Comparison of ENCODE assay signal across 15 mouse cellular contexts in the genomic region with DNA sequence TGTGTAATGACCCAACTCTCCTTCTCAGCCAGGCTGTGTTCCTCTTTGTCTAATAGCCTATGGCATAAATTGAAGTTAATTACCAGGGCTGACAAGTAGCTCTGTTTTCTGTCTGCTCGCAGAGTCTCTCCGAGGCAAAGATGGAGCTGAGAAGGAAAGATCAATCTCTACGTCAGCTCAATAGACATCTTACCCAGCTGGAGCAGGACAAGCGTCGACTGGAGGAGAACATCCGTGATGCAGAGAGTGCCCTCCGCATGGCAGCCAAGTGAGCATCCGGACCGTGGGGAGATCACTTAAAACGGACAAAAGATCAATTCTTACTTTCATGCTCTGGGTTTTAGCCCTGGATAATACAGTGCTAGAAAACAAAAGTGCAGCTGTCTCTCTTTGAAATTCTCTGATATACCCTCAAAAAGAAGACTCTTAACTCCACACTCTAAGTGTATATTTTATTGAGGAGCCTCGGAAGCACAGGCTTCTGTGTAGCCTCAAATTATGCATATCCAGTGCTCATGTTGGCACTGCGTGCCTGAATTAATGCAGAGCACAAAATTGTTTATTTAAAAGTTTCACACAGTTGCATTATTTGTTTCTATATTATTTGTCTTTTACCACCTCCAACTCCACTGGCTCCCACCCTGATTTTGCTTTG.
A peak's percentile ranks its signal among the peaks of the same experiment; 100 is the strongest.
DNase-seq lines count a peak whose midpoint lies in the region; ATAC-seq and TF ChIP-seq lines count a peak whose summit lies in the region.
"Had no signal": no experiment of that assay in that cellular context is flagged by ENCODE, and none has a peak within 500 bp of the region (broad histone marks: within the 10 kb centered on the region; RNA-seq: fewer than 3 reads in every experiment).

No protein-coding gene starts in this region.

- no peaks in the 10 kb centered on the region for H3K36me3 ChIP-seq in embryonic facial prominence, embryonic 12.5 days
- H3K36me3 ChIP-seq in limb, embryonic 10.5 days, result no peaks in the 10 kb centered on the region
- no peaks in the 10 kb centered on the region for H3K36me3 ChIP-seq in neural tube, embryonic 14.5 days (ENCODE audit: control insufficient read depth, insufficient read depth, low read length)

- no peaks in the 10 kb centered on the region for H3K9me3 ChIP-seq in embryonic facial prominence, embryonic 12.5 days
- no peaks in the 10 kb centered on the region for H3K9me3 ChIP-seq in limb, embryonic 10.5 days (replicated peaks)
- no peaks in the 10 kb centered on the region for H3K9me3 ChIP-seq in neural tube, embryonic 14.5 days (ENCODE audit: control insufficient read depth, low read length)
- H3K9me3 ChIP-seq: megakaryocyte, embryonic 14.5 days had no signal

- 0 out of 2 replicates have a peak overlapping the region, but pooled peaks have one; percentile 24 for H3K4me2 ChIP-seq in embryonic facial prominence, embryonic 12.5 days (replicated peaks)
- H3K4me2 ChIP-seq in neural tube, embryonic 14.5 days (ENCODE audit: low read depth, low read length), result peak overlapping the region; percentile 45

- ATAC-seq in embryonic facial prominence, embryonic 12.5 days (ENCODE audit: insufficient number of reproducible peaks, insufficient read depth, low FRiP score, low TSS enrichment), result no peak
- peak; percentile 81 for ATAC-seq in neural tube, embryonic 14.5 days (ENCODE audit: low read depth)
- ATAC-seq: CD4-positive, CD25-positive, alpha-beta regulatory T cell, adult 4 months; Patski had no signal

- peak overlapping the region; percentile 5 for H3K4me3 ChIP-seq in layer of hippocampus, adult 2 months
- H3K4me3 ChIP-seq in embryonic facial prominence, embryonic 12.5 days, result no peak overlapping the region
- H3K4me3 ChIP-seq in limb, embryonic 10.5 days, result 0 out of 2 replicates have a peak overlapping the region, but pooled peaks have one; percentile 13
- peak overlapping the region; percentile 17; the same call in 1 of the 2 replicates for H3K4me3 ChIP-seq in neural tube, embryonic 14.5 days (ENCODE audit: low read depth, low read length)
- H3K4me3 ChIP-seq: megakaryocyte, embryonic 14.5 days had no signal

- H3K4me1 ChIP-seq in embryonic facial prominence, embryonic 12.5 days, result no peaks in the 10 kb centered on the region
- peaks cover 28% of the 10 kb centered on the region for H3K4me1 ChIP-seq in limb, embryonic 10.5 days
- H3K4me1 ChIP-seq in neural tube, embryonic 14.5 days (ENCODE audit: control insufficient read depth, insufficient read depth, low read length), result peaks cover 7% of the 10 kb centered on the region; the same call in 1 of the 2 replicates
- H3K4me1 ChIP-seq: megakaryocyte, embryonic 14.5 days had no signal

- no peak overlapping the region for H3K9ac ChIP-seq in embryonic facial prominence, embryonic 12.5 days
- H3K9ac ChIP-seq in neural tube, embryonic 14.5 days (replicated peaks; ENCODE audit: low read depth, low read length), result no peak overlapping the region
- H3K9ac ChIP-seq: liver, embryonic 14.5 days had no signal

- no peaks in the 10 kb centered on the region for H3K27me3 ChIP-seq in embryonic facial prominence, embryonic 12.5 days
- no peaks in the 10 kb centered on the region for H3K27me3 ChIP-seq in limb, embryonic 10.5 days (ENCODE audit: low read depth, poor library complexity, severe bottlenecking)
- H3K27me3 ChIP-seq in neural tube, embryonic 14.5 days (ENCODE audit: control insufficient read depth, insufficient read depth, low read length), result no peaks in the 10 kb centered on the region
- H3K27me3 ChIP-seq: megakaryocyte, embryonic 14.5 days; Patski had no signal

- no peak for TF ChIP-seq CTCF in layer of hippocampus, adult 2 months (conservative IDR thresholded peaks at IDR 0.05)

- 49% methylated on average over 12 of the region's 12 CpGs for WGBS in embryonic facial prominence, embryonic 12.5 days
- WGBS in limb, embryonic 10.5 days, result 32% methylated on average over 12 of the region's 12 CpGs
- 18% methylated on average over 12 of the region's 12 CpGs for WGBS in neural tube, embryonic 14.5 days

- H3K27ac ChIP-seq in layer of hippocampus, adult 2 months, result no peak overlapping the region
- H3K27ac ChIP-seq in embryonic facial prominence, embryonic 12.5 days, result no peak overlapping the region
- H3K27ac ChIP-seq in limb, embryonic 10.5 days, result no peak overlapping the region
- peak overlapping the region; percentile 28; the same call in 1 of the 2 replicates for H3K27ac ChIP-seq in neural tube, embryonic 14.5 days (ENCODE audit: low read depth, low read length)
- H3K27ac ChIP-seq: liver, embryonic 14.5 days had no signal

- DNase-seq in layer of hippocampus, adult 2 months (ENCODE audit: low spot score in 2 of 2), result no peak
- no peak for DNase-seq in layer of hippocampus, postnatal 36 days
- no peak for DNase-seq in limb, embryonic 10.5 days (ENCODE audit: low spot score)
- no peak for DNase-seq in lung, adult 18-20 months
- no peak for DNase-seq in urinary bladder, adult 18-20 months (ENCODE audit: low spot score in 2 of 2)
- DNase-seq in lung, postnatal 36 days, result no peak
- DNase-seq: adrenal gland, adult 8-10 months; cerebellum, adult 8-10 months; thymus, postnatal 14 days had no signal
